Mouse (Mus musculus): ENCODE data around the gene Synpr. TPM values are rescaled to one million over a fixed set of nuclear protein-coding genes. Genes with fewer than 3 reads are reported as not detected.

Synpr gene
- total and polyA plus RNA-seq, 2 experiments from 2014 or later, result 62.9 to 68.1 TPM

- DNase-seq (ENCODE audit: low spot score) (peak; percentile 21), ATAC-seq (ENCODE audit: low FRiP score) (0 out of 2 replicates have a peak, but pooled peaks have one; percentile 31)
- Histone ChIP-seq H3K36me3 (ENCODE audit: insufficient read depth, low read length) (no peaks in the 10 kb centered on the region), H3K27me3 (ENCODE audit: insufficient read depth, low read length) (no peaks in the 10 kb centered on the region; the same call in 1 of the 2 replicates), H3K4me1 (ENCODE audit: insufficient read depth, low read length) (no peaks in the 10 kb centered on the region), H3K9me3 (ENCODE audit: low read length) (no peaks in the 10 kb centered on the region), H3K4me3 (ENCODE audit: low read depth, low read length) (no peak overlapping the region), H3K27ac (ENCODE audit: low read depth, low read length) (no peak overlapping the region), H3K4me2 (ENCODE audit: low read depth, low read length, poor library complexity, severe bottlenecking) (no peak overlapping the region), H3K9ac (replicated peaks; ENCODE audit: low read length, poor library complexity, severe bottlenecking) (no peak overlapping the region)
- 18% methylated on average over 1 of the region's 1 CpGs for WGBS
- no peak for TF ChIP-seq CTCF (IDR thresholded peaks at IDR 0.05)
These were observed 22.2 kb upstream of the Synpr start for GRCm38 (mm10) chr14:13262406-13262805.

GRCm38 (mm10) chr14:13266331-13266730, 18.2 kb upstream of the Synpr start:
- DNase-seq (ENCODE audit: low spot score), result no peak
- ATAC-seq (ENCODE audit: low FRiP score), result no peak

GRCm38 (mm10) chr14:13267181-13267580, 17.4 kb upstream of the Synpr start:
- no peak for TF ChIP-seq CTCF (IDR thresholded peaks at IDR 0.05)
- DNase-seq (ENCODE audit: low spot score) (no peak), ATAC-seq (ENCODE audit: low FRiP score) (no peak)
- no peak overlapping the region for H3K27ac ChIP-seq (ENCODE audit: low read depth, low read length)
- H3K4me1 ChIP-seq (ENCODE audit: insufficient read depth, low read length), result no peaks in the 10 kb centered on the region
- H3K4me3 ChIP-seq (ENCODE audit: low read depth, low read length), result no peak overlapping the region
- no peaks in the 10 kb centered on the region for H3K36me3 ChIP-seq (ENCODE audit: insufficient read depth, low read length)
- H3K27me3 ChIP-seq (ENCODE audit: insufficient read depth, low read length), result no peaks in the 10 kb centered on the region; the same call in 1 of the 2 replicates
- H3K4me2 ChIP-seq (ENCODE audit: low read depth, low read length, poor library complexity, severe bottlenecking), result no peak overlapping the region
- H3K9me3 ChIP-seq (ENCODE audit: low read length), result no peaks in the 10 kb centered on the region
- no peak overlapping the region for H3K9ac ChIP-seq (replicated peaks; ENCODE audit: low read length, poor library complexity, severe bottlenecking)
- WGBS, result 90% methylated on average over 4 of the region's 4 CpGs

More at GRCm38 (mm10) chr14:13266331-13266730, 18.2 kb upstream of the Synpr start:
- no peak for TF ChIP-seq CTCF (IDR thresholded peaks at IDR 0.05)
- WGBS, result 86% methylated on average over 2 of the region's 2 CpGs
- Histone ChIP-seq H3K9me3 (ENCODE audit: low read length) (no peaks in the 10 kb centered on the region), H3K4me3 (ENCODE audit: low read depth, low read length) (no peak overlapping the region), H3K27me3 (ENCODE audit: insufficient read depth, low read length) (no peaks in the 10 kb centered on the region; the same call in 1 of the 2 replicates), H3K9ac (replicated peaks; ENCODE audit: low read length, poor library complexity, severe bottlenecking) (no peak overlapping the region), H3K4me1 (ENCODE audit: insufficient read depth, low read length) (no peaks in the 10 kb centered on the region), H3K4me2 (ENCODE audit: low read depth, low read length, poor library complexity, severe bottlenecking) (no peak overlapping the region), H3K36me3 (ENCODE audit: insufficient read depth, low read length) (no peaks in the 10 kb centered on the region), H3K27ac (ENCODE audit: low read depth, low read length) (no peak overlapping the region)

GRCm38 (mm10) chr14:13283211-13283610, 1.4 kb upstream of the Synpr start:
- 59% methylated on average over 4 of the region's 4 CpGs for WGBS
- Histone ChIP-seq H3K4me2 (ENCODE audit: low read depth, low read length, poor library complexity, severe bottlenecking) (no peak overlapping the region), H3K27me3 (ENCODE audit: insufficient read depth, low read length) (no peaks in the 10 kb centered on the region), H3K9me3 (ENCODE audit: low read length) (no peaks in the 10 kb centered on the region), H3K36me3 (ENCODE audit: insufficient read depth, low read length) (no peaks in the 10 kb centered on the region), H3K9ac (replicated peaks; ENCODE audit: low read length, poor library complexity, severe bottlenecking) (no peak overlapping the region), H3K4me3 (ENCODE audit: low read depth, low read length) (no peak overlapping the region), H3K27ac (ENCODE audit: low read depth, low read length) (no peak overlapping the region), H3K4me1 (ENCODE audit: insufficient read depth, low read length) (no peaks in the 10 kb centered on the region)
- no peak for TF ChIP-seq CTCF (IDR thresholded peaks at IDR 0.05)
- ATAC-seq (ENCODE audit: low FRiP score), result no peak
- DNase-seq (ENCODE audit: low spot score), result peak; percentile 63

GRCm38 (mm10) chr14:13284845-13285198, 242 bp downstream of the Synpr start:
- peak overlapping the region; percentile 42; the same call in 1 of the 2 replicates for H3K9ac ChIP-seq (replicated peaks; ENCODE audit: low read length, poor library complexity, severe bottlenecking)
- no peaks in the 10 kb centered on the region for H3K9me3 ChIP-seq (ENCODE audit: low read length)
- H3K4me2 ChIP-seq (ENCODE audit: low read depth, low read length, poor library complexity, severe bottlenecking), result peak overlapping the region; percentile 65
- peak; percentile 27; the same call in 1 of the 2 replicates for ATAC-seq (ENCODE audit: low FRiP score)
- H3K27me3 ChIP-seq (ENCODE audit: insufficient read depth, low read length), result no peaks in the 10 kb centered on the region
- H3K27ac ChIP-seq (ENCODE audit: low read depth, low read length), result no peak overlapping the region
- WGBS, result 14% methylated on average over 13 of the region's 13 CpGs
- no peaks in the 10 kb centered on the region for H3K36me3 ChIP-seq (ENCODE audit: insufficient read depth, low read length)
- no peak for DNase-seq (ENCODE audit: low spot score)
- H3K4me1 ChIP-seq (ENCODE audit: insufficient read depth, low read length), result no peaks in the 10 kb centered on the region
- peak overlapping the region; percentile 39 for H3K4me3 ChIP-seq (ENCODE audit: low read depth, low read length)
- TF ChIP-seq CTCF (IDR thresholded peaks at IDR 0.05), result no peak

- peak overlapping the region; percentile 65 for H3K4me2 ChIP-seq (ENCODE audit: low read depth, low read length, poor library complexity, severe bottlenecking)
- H3K4me1 ChIP-seq (ENCODE audit: insufficient read depth, low read length), result no peaks in the 10 kb centered on the region
- H3K36me3 ChIP-seq (ENCODE audit: insufficient read depth, low read length), result no peaks in the 10 kb centered on the region
- WGBS, result 79% methylated on average over 10 of the region's 10 CpGs
- no peak for TF ChIP-seq CTCF (IDR thresholded peaks at IDR 0.05)
- no peaks in the 10 kb centered on the region for H3K9me3 ChIP-seq (ENCODE audit: low read length)
- no peaks in the 10 kb centered on the region for H3K27me3 ChIP-seq (ENCODE audit: insufficient read depth, low read length)
- H3K9ac ChIP-seq (replicated peaks; ENCODE audit: low read length, poor library complexity, severe bottlenecking), result no peak overlapping the region
- peak overlapping the region; percentile 39; the same call in 1 of the 2 replicates for H3K4me3 ChIP-seq (ENCODE audit: low read depth, low read length)
- DNase-seq (ENCODE audit: low spot score) (no peak), ATAC-seq (ENCODE audit: low FRiP score) (no peak)
- no peak overlapping the region for H3K27ac ChIP-seq (ENCODE audit: low read depth, low read length)
These were observed 956 bp downstream of the Synpr start for GRCm38 (mm10) chr14:13285341-13286130.

Measured in midbrain, postnatal 0 days (tissue).